Mouse (Mus musculus): ENCODE measurements around the gene Arsb.

The Arsb gene

GRCm38 (mm10) chr13:93889991-93890390, 118.6 kb downstream of the Arsb start:
- no peak for DNase-seq (ENCODE audit: low spot score in 2 of 2)

GRCm38 (mm10) chr13:93891276-93891675, 119.8 kb downstream of the Arsb start:
- DNase-seq (ENCODE audit: low spot score in 2 of 2), result no peak

GRCm38 (mm10) chr13:93892101-93892500, 120.7 kb downstream of the Arsb start:
- no peak for DNase-seq (ENCODE audit: low spot score in 2 of 2)

- no peak for DNase-seq (ENCODE audit: low spot score in 2 of 2)
Measured at GRCm38 (mm10) chr13:93894105-93894504, 122.7 kb downstream of the Arsb start.

GRCm38 (mm10) chr13:93895430-93895829, 124.0 kb downstream of the Arsb start:
- no peak for DNase-seq (ENCODE audit: low spot score in 2 of 2)

GRCm38 (mm10) chr13:93897943-93898826, 126.8 kb downstream of the Arsb start:
- no peak for DNase-seq (ENCODE audit: low spot score in 2 of 2)

GRCm38 (mm10) chr13:93899378-93900256, 128.2 kb downstream of the Arsb start:
- no peak for DNase-seq (ENCODE audit: low spot score in 2 of 2)

GRCm38 (mm10) chr13:93900934-93901626, 129.7 kb downstream of the Arsb start:
- peak in 1 of 2 experiments; percentile 23 for DNase-seq (ENCODE audit: low spot score in 2 of 2)

GRCm38 (mm10) chr13:93902126-93902525, 130.7 kb downstream of the Arsb start:
- no peak for DNase-seq (ENCODE audit: low spot score in 2 of 2)

- no peak for DNase-seq (ENCODE audit: low spot score in 2 of 2)
Measured at GRCm38 (mm10) chr13:93906552-93907245, 135.3 kb downstream of the Arsb start.

- no peak for DNase-seq (ENCODE audit: low spot score in 2 of 2)
Measured at GRCm38 (mm10) chr13:93907971-93908370, 136.5 kb downstream of the Arsb start.

- DNase-seq (ENCODE audit: low spot score in 2 of 2), result no peak
Measured at GRCm38 (mm10) chr13:93909847-93910246, 138.4 kb downstream of the Arsb start.

GRCm38 (mm10) chr13:93911037-93911436, 139.6 kb downstream of the Arsb start:
- DNase-seq (ENCODE audit: low spot score in 2 of 2), result no peak

GRCm38 (mm10) chr13:93912326-93912915, 141.0 kb downstream of the Arsb start:
- no peak for DNase-seq (ENCODE audit: low spot score in 2 of 2)

GRCm38 (mm10) chr13:93914206-93914605, 142.8 kb downstream of the Arsb start:
- no peak for DNase-seq (ENCODE audit: low spot score in 2 of 2)

- DNase-seq (ENCODE audit: low spot score in 2 of 2), result no peak
Measured at GRCm38 (mm10) chr13:93915641-93916570, 144.5 kb downstream of the Arsb start.

GRCm38 (mm10) chr13:93919536-93919935, 148.1 kb downstream of the Arsb start:
- DNase-seq (ENCODE audit: low spot score in 2 of 2), result no peak

- no peak for DNase-seq (ENCODE audit: low spot score in 2 of 2)
Measured at GRCm38 (mm10) chr13:93920080-93920785, 148.8 kb downstream of the Arsb start.

GRCm38 (mm10) chr13:93920786-93921300, 149.4 kb downstream of the Arsb start:
- DNase-seq (ENCODE audit: low spot score in 2 of 2), result no peak
